Mouse (Mus musculus) kidney, embryonic 16.5 days (tissue): Measurements from ENCODE around the gene Ccdc181. TPM values are rescaled to one million over a fixed set of nuclear protein-coding genes. Genes with fewer than 3 reads are reported as not detected.
A peak's percentile ranks its signal among the peaks of the same experiment; 100 is the strongest.

Experiments used
- ATAC-seq: fragments of 200-750 bp; cut with Nextera tagmentation; 2 replicates; pipeline ENCODE4 v1.8.0; 2017; ENCODE audit warnings: moderate TSS enrichment; ENCODE audit not compliant: low FRiP score, low TSS enrichment
- H3K27ac ChIP-seq: fragments of 300-500 bp; sonication (generic); 2 replicates; pipeline ENCODE4 v1.5.1; 2014; ENCODE audit warnings: low read length
- H3K27me3 ChIP-seq: fragments of 300-500 bp; sonication (generic); 2 replicates; pipeline ENCODE4 v1.6.1; 2014; ENCODE audit warnings: low read length, control low read depth, mixed read lengths; ENCODE audit not compliant: insufficient read depth
- H3K36me3 ChIP-seq: fragments of 300-500 bp; sonication (generic); 2 replicates; pipeline ENCODE4 v1.6.1; 2014; ENCODE audit warnings: low read length, control low read depth, mixed read lengths; ENCODE audit not compliant: insufficient read depth
- H3K4me1 ChIP-seq: fragments of 300-500 bp; sonication (generic); 2 replicates; pipeline ENCODE4 v1.6.1; 2014; ENCODE audit warnings: low read length, control low read depth, mixed read lengths; ENCODE audit not compliant: insufficient read depth
- H3K4me2 ChIP-seq: fragments of 300-500 bp; sonication (generic); replicated peaks from 2 replicates; pipeline ENCODE4 v1.6.1; 2014; ENCODE audit warnings: low read depth, low read length
- H3K4me3 ChIP-seq: fragments of 300-500 bp; sonication (generic); 2 replicates; pipeline ENCODE4 v1.5.1; 2014; ENCODE audit warnings: mild to moderate bottlenecking, low read length
- H3K9ac ChIP-seq: fragments of 300-500 bp; sonication (generic); replicated peaks from 2 replicates; pipeline ENCODE4 v1.6.1; 2014; ENCODE audit warnings: low read length
- H3K9me3 ChIP-seq: fragments of 300-500 bp; sonication (generic); 2 replicates; pipeline ENCODE4 v1.6.1; 2016; ENCODE audit warnings: low read length, control low read depth
- WGBS: fragments of 180-500 bp; shearing (Covaris S2); extraction: QIAGEN DNeasy Blood & Tissue Kit; methylation state at CpG from one replicate; pipeline ENCODE4 v1.1.7; 2014; 5-methylcytosine and 5-hydroxymethylcytosine counted together
- polyA plus RNA-seq: library from polyadenylated mRNA; unstranded; fragments of >200 nt; fragmentation: Nextera tagmentation; extraction: Ambion mirVana; gene quantifications from 2 replicates; pipeline ENCODE4 v1.2.1, GENCODE M21; 2015

Gene Ccdc181
- polyA plus RNA-seq, 1 experiment from 2014 or later: 14.3 TPM

GRCm38 (mm10) chr1:164307124-164307751, 31.9 kb downstream of the Ccdc181 start, which contains the start of gene Blzf1:
Gene Blzf1, minus strand, starts transcription at chr1:164307489.
- peak within 1 kb of the TSS; percentile 88 for H3K27ac ChIP-seq
- H3K27me3 ChIP-seq: no peaks in the 10 kb centered on the region
- ATAC-seq: peak; percentile 99
- no peaks in the 10 kb centered on the region for H3K9me3 ChIP-seq
- H3K36me3 ChIP-seq: peaks cover 11% of the 10 kb centered on the region; the same call in 1 of the 2 replicates
- peak within 1 kb of the TSS; percentile 73 for H3K4me2 ChIP-seq
- H3K4me3 ChIP-seq: peak within 1 kb of the TSS; percentile 88
- H3K9ac ChIP-seq: peak within 1 kb of the TSS; percentile 83
- H3K4me1 ChIP-seq: peaks cover 10% of the 10 kb centered on the region
- under 1% methylated on average over 35 of the region's 35 CpGs for WGBS

DNA sequence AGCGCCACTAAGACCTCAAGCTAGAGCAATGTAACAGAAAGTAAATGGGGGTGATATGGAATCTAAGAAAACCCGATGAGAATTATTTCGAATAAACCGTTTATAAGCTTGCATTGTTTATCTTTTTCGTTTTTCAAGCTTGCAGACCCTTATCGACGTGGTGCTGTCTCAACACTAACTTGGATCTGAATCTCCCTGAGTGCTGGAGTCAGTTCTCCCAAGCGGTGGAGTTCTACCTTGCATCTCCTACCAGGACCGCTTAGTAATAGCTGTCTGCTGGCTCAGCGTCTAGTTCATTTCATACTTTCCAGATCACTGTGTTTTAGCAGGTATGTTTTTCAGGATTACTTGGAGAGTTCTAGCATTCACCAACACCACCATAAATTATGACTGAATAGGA, 32.5 kb downstream of the Ccdc181 start:
- Histone ChIP-seq H3K27me3 (no peaks in the 10 kb centered on the region), H3K27ac (peak overlapping the region; percentile 35; the same call in 1 of the 2 replicates), H3K4me1 (peaks cover 10% of the 10 kb centered on the region), H3K9ac (peak overlapping the region; percentile 69), H3K4me3 (peak overlapping the region; percentile 88), H3K4me2 (peak overlapping the region; percentile 73), H3K9me3 (no peaks in the 10 kb centered on the region), H3K36me3 (peaks cover 5% of the 10 kb centered on the region; the same call in 1 of the 2 replicates)
- ATAC-seq: no peak
- 11% methylated on average over 10 of the region's 10 CpGs for WGBS

DNA sequence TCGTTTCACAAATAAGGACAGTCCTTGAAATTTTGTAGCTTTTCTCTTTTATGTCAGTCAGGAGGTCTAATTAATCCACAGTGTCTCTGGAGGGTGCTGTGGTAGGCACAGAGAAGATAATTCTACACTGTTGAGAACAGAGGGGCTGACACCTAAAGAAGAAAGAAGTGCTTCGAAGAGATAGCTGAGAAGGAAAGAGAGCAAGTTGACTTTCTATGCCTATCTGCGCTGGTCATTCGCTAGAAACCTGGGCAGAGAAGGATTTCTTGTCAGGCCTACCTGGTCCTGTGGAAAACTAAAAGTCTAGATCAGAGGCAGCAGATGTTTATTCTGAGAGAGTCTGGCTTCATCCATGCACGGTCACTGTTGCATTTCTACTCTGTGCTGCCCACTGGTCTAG, 38.7 kb downstream of the Ccdc181 start:
- no peak overlapping the region for H3K4me3 ChIP-seq
- no peak overlapping the region for H3K4me2 ChIP-seq
- no peaks in the 10 kb centered on the region for H3K9me3 ChIP-seq
- no peak overlapping the region for H3K9ac ChIP-seq
- no peaks in the 10 kb centered on the region for H3K27me3 ChIP-seq
- no peak overlapping the region for H3K27ac ChIP-seq
- peaks cover 7% of the 10 kb centered on the region for H3K36me3 ChIP-seq
- 94% methylated on average over 5 of the region's 5 CpGs for WGBS
- no peaks in the 10 kb centered on the region for H3K4me1 ChIP-seq
- no peak for ATAC-seq

GRCm38 (mm10) chr1:164315266-164315665, 39.9 kb downstream of the Ccdc181 start:
- Histone ChIP-seq H3K9ac (no peak overlapping the region), H3K4me1 (no peaks in the 10 kb centered on the region), H3K9me3 (no peaks in the 10 kb centered on the region), H3K4me3 (no peak overlapping the region), H3K27ac (no peak overlapping the region), H3K27me3 (no peaks in the 10 kb centered on the region), H3K4me2 (no peak overlapping the region), H3K36me3 (peaks cover 7% of the 10 kb centered on the region)
- no peak for ATAC-seq
- WGBS: 68% methylated on average over 8 of the region's 8 CpGs

DNA sequence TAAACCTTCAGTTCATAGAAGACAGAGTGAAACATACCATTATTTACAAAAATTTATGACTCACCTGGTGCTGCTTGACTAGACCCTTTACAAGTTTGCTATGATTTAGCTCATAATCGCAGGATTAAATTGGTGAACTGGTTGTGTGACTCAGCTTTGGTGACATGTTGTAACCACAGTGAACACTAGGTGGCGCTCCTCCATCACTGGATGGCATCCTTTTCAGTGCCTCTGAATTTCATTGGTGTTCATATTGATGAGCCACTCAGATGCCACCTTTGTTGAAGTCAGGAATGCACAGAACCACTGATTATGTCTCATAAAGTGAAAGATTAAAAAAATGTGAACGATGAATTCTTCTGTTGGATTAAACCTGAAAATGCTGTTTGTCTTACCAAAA, 41.3 kb downstream of the Ccdc181 start:
- H3K36me3 ChIP-seq: peaks cover 4% of the 10 kb centered on the region; the same call in 1 of the 2 replicates
- no peaks in the 10 kb centered on the region for H3K27me3 ChIP-seq
- H3K9me3 ChIP-seq: no peaks in the 10 kb centered on the region
- no peak overlapping the region for H3K27ac ChIP-seq
- H3K4me3 ChIP-seq: no peak overlapping the region
- no peak overlapping the region for H3K4me2 ChIP-seq
- 30% methylated on average over 3 of the region's 3 CpGs for WGBS
- H3K4me1 ChIP-seq: peaks cover 3% of the 10 kb centered on the region; the same call in 1 of the 2 replicates
- no peak for ATAC-seq
- H3K9ac ChIP-seq: no peak overlapping the region

GRCm38 (mm10) chr1:164317261-164317660, 41.9 kb downstream of the Ccdc181 start:
- H3K9ac ChIP-seq: no peak overlapping the region
- H3K4me1 ChIP-seq: peaks cover 3% of the 10 kb centered on the region; the same call in 1 of the 2 replicates
- H3K4me2 ChIP-seq: no peak overlapping the region
- H3K4me3 ChIP-seq: no peak overlapping the region
- 86% methylated on average over 9 of the region's 9 CpGs for WGBS
- peaks cover 4% of the 10 kb centered on the region; the same call in 1 of the 2 replicates for H3K36me3 ChIP-seq
- H3K9me3 ChIP-seq: no peaks in the 10 kb centered on the region
- no peaks in the 10 kb centered on the region for H3K27me3 ChIP-seq
- ATAC-seq: no peak
- H3K27ac ChIP-seq: no peak overlapping the region

DNA sequence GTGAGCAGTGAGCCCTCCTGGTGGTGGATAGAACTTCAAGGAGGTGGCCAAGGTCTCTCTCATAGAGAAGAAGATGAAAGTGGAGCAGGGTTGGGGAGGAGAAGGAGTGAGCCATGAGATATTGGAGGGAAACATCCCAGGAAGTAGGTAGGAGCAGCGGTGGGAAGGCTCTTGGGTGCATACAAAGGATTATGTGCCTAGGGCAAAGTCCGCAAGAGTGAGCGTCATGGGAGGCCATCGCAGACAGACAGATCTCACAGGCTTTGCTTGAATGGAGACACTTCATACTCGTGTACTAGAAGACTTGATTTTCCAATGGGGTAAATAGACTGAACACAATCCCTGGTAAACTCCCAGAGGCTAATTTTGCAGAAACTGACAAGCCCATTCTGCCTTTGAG, 43.1 kb downstream of the Ccdc181 start:
- no peak for ATAC-seq
- 94% methylated on average over 5 of the region's 5 CpGs for whole genome bisulfite sequencing

GRCm38 (mm10) chr1:164319542-164320140, 44.3 kb downstream of the Ccdc181 start:
- 85% methylated on average over 14 of the region's 14 CpGs for WGBS
- H3K27me3 ChIP-seq: no peaks in the 10 kb centered on the region
- no peak overlapping the region for H3K9ac ChIP-seq
- H3K27ac ChIP-seq: no peak overlapping the region
- no peaks in the 10 kb centered on the region for H3K36me3 ChIP-seq
- H3K4me2 ChIP-seq: no peak overlapping the region
- H3K9me3 ChIP-seq: no peaks in the 10 kb centered on the region
- H3K4me1 ChIP-seq: peaks cover 3% of the 10 kb centered on the region; the same call in 1 of the 2 replicates
- no peak for ATAC-seq
- H3K4me3 ChIP-seq: no peak overlapping the region

More for the DNA sequence above, 43.1 kb downstream of the Ccdc181 start:
- peaks cover 4% of the 10 kb centered on the region; the same call in 1 of the 2 replicates for H3K36me3 ChIP-seq
- no peak overlapping the region for H3K4me2 ChIP-seq
- H3K4me1 ChIP-seq: peaks cover 3% of the 10 kb centered on the region; the same call in 1 of the 2 replicates
- H3K27ac ChIP-seq: no peak overlapping the region
- H3K27me3 ChIP-seq: no peaks in the 10 kb centered on the region
- no peak overlapping the region for H3K9ac ChIP-seq
- H3K9me3 ChIP-seq: no peaks in the 10 kb centered on the region
- no peak overlapping the region for H3K4me3 ChIP-seq

GRCm38 (mm10) chr1:164320731-164321130, 45.3 kb downstream of the Ccdc181 start:
- peak overlapping the region; percentile 69 for H3K27ac ChIP-seq
- 84% methylated on average over 5 of the region's 5 CpGs for WGBS

DNA sequence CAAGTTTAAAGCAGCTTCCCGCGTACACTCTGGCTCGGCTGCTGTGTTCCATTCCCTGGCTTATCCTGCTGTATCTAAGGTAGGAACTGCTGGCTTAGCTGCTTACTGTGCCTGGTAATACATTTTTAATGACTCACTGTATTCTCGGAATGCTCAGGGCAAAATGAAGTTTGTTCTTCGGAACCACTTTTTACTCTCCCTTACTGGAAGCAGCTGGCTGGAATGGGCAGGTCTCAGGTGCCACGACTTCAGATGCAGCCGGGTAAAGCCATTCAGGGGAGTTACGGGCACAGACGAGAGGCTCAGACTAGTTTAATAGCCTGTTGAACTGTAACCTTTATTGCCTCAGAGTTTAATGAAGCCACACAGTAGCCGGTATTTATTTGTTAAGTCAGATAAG, 46.0 kb downstream of the Ccdc181 start:
- no peaks in the 10 kb centered on the region for H3K36me3 ChIP-seq
- peak overlapping the region; percentile 69 for H3K27ac ChIP-seq
- 55% methylated on average over 10 of the region's 10 CpGs for WGBS
- H3K4me1 ChIP-seq: peaks cover 3% of the 10 kb centered on the region; the same call in 1 of the 2 replicates
- no peaks in the 10 kb centered on the region for H3K9me3 ChIP-seq
- no peak overlapping the region for H3K9ac ChIP-seq
- H3K4me3 ChIP-seq: no peak overlapping the region
- H3K4me2 ChIP-seq: no peak overlapping the region
- H3K27me3 ChIP-seq: no peaks in the 10 kb centered on the region
- ATAC-seq: peak; percentile 82

More at GRCm38 (mm10) chr1:164320731-164321130, 45.3 kb downstream of the Ccdc181 start:
- no peaks in the 10 kb centered on the region for H3K9me3 ChIP-seq
- H3K4me3 ChIP-seq: no peak overlapping the region
- H3K4me2 ChIP-seq: no peak overlapping the region
- H3K36me3 ChIP-seq: no peaks in the 10 kb centered on the region
- peaks cover 3% of the 10 kb centered on the region; the same call in 1 of the 2 replicates for H3K4me1 ChIP-seq
- H3K27me3 ChIP-seq: no peaks in the 10 kb centered on the region
- no peak overlapping the region for H3K9ac ChIP-seq
- no peak for ATAC-seq
